Mouse (Mus musculus): ENCODE measurements at regions not wholly inside any gene's neighbourhood (a gene's known extent, or its start where the extent isn't known, plus 50 kb on each side); places are given as distances from the start of the nearest gene placed in this dataset.

- TF ChIP-seq POLR2A (IDR thresholded peaks at IDR 0.05; ENCODE audit: borderline replicate concordance, extremely low read depth, insufficient read depth, insufficient read length, poor library complexity, severe bottlenecking), result no peak
- TF ChIP-seq CTCF (IDR thresholded peaks at IDR 0.05; ENCODE audit: borderline replicate concordance, extremely low read depth, insufficient read depth, insufficient read length), result no peak
Measured at GRCm38 (mm10) chr6:126394111-126394809, 141.0 kb downstream of the Kcna5 start.
